Mouse (Mus musculus) testis, postnatal 10 days (tissue): Measurements from ENCODE around the gene Sim2.

ENCODE experiments used
- DNase-seq: peaks from one replicate; pipeline ENCODE4 v3.0.0; 2021; ENCODE audit warnings: low spot score

Sim2 gene

GRCm38 (mm10) chr16:94164236-94164635 is 79.5 kb downstream of the Sim2 start:
- DNase-seq, result no peak

- DNase-seq, result no peak
Measured at GRCm38 (mm10) chr16:94164978-94165377, 80.2 kb downstream of the Sim2 start.

GRCm38 (mm10) chr16:94168655-94169545 is 84.2 kb downstream of the Sim2 start:
- DNase-seq, result no peak

- DNase-seq, result no peak
Measured at GRCm38 (mm10) chr16:94170218-94170617, 85.5 kb downstream of the Sim2 start.

GRCm38 (mm10) chr16:94173361-94173760 is 88.6 kb downstream of the Sim2 start:
- DNase-seq, result no peak

- DNase-seq, result no peak
Measured at GRCm38 (mm10) chr16:94175366-94175986, 90.7 kb downstream of the Sim2 start.
